Mouse (Mus musculus) liver, adult 2 months (tissue): ENCODE measurements at regions not wholly inside any gene's neighbourhood (a gene's known extent, or its start where the extent isn't known, plus 50 kb on each side); places are given as distances from the start of the nearest gene placed in this dataset.

Source experiments
- DNase-seq: peaks from one replicate; pipeline ENCODE4 v3.0.0-alpha.2; 2011; ENCODE audit warnings: low read depth, low spot score; ENCODE audit errors: extremely low read depth
- H3K27ac ChIP-seq: fragments of 200-500 bp; replicated peaks from 2 replicates; pipeline ENCODE4 v1.5.1; 2012; ENCODE audit warnings: low read depth, mild to moderate bottlenecking, control low read depth, inconsistent platforms, low read length; ENCODE audit not compliant: insufficient read depth
- H3K27me3 ChIP-seq: fragments of 200-500 bp; 2 replicates; pipeline ENCODE4 v1.6.1; 2012; ENCODE audit warnings: mild to moderate bottlenecking, moderate library complexity, low read length, inconsistent platforms; ENCODE audit not compliant: control insufficient read depth, insufficient read depth
- H3K36me3 ChIP-seq: fragments of 200-500 bp; 2 replicates; pipeline ENCODE4 v1.6.1; 2012; ENCODE audit warnings: low read length, inconsistent platforms; ENCODE audit not compliant: control insufficient read depth, insufficient read depth
- H3K4me1 ChIP-seq: fragments of 200-500 bp; 2 replicates; pipeline ENCODE4 v1.6.1; 2011; ENCODE audit warnings: low read length; ENCODE audit not compliant: control insufficient read depth, insufficient read depth
- H3K4me3 ChIP-seq: fragments of 200-500 bp; 2 replicates; pipeline ENCODE4 v1.5.1; 2011; ENCODE audit warnings: low read depth, mild to moderate bottlenecking, control low read depth, low read length, moderate library complexity; ENCODE audit not compliant: insufficient read depth
- H3K79me2 ChIP-seq: fragments of 200-500 bp; 2 replicates; pipeline ENCODE4 v1.6.1; 2012; ENCODE audit warnings: inconsistent platforms, mild to moderate bottlenecking, low read length, moderate library complexity; ENCODE audit not compliant: control insufficient read depth, insufficient read depth
- H3K9ac ChIP-seq: fragments of 200-500 bp; 2 replicates; pipeline ENCODE4 v1.6.1; 2012; ENCODE audit warnings: low read depth, mild to moderate bottlenecking, control low read depth, inconsistent platforms, low read length
- CTCF ChIP-seq: fragments of 200-500 bp; IDR thresholded peaks from 2 replicates; pipeline ENCODE4 v1.5.1; 2011; ENCODE audit warnings: low read depth, low read length, control low read depth
- POLR2A ChIP-seq: fragments of 200-500 bp; IDR thresholded peaks from 2 replicates; pipeline ENCODE4 v1.6.1; 2011; ENCODE audit warnings: low read length, control low read depth; ENCODE audit not compliant: insufficient read depth; ENCODE audit errors: extremely low read depth
- WGBS: fragments of 180-500 bp; shearing (Covaris S2); methylation state at CpG from one replicate; pipeline ENCODE4 v1.1.7; 2018; 5-methylcytosine and 5-hydroxymethylcytosine counted together

GRCm38 (mm10) chr6:31090791-31091190 is 131.9 kb upstream of the Klf14 start:
- DNase-seq = peak; percentile 95
- Histone ChIP-seq H3K4me1 (peaks cover 37% of the 10 kb centered on the region), H3K27me3 (no peaks in the 10 kb centered on the region), H3K9ac (peak overlapping the region; percentile 55), H3K27ac (peak overlapping the region; percentile 95), H3K36me3 (peaks cover 51% of the 10 kb centered on the region), H3K79me2 (peaks cover 37% of the 10 kb centered on the region; the same call in 1 of the 2 replicates), H3K4me3 (no peak overlapping the region)
- 18% methylated on average over 7 of the region's 7 CpGs for WGBS
- no peak for TF ChIP-seq POLR2A
- TF ChIP-seq CTCF = 0 out of 2 replicates have a peak, but pooled peaks have one; percentile 6

- WGBS = 43% methylated on average over 6 of the region's 6 CpGs
- no peaks in the 10 kb centered on the region for H3K27me3 ChIP-seq
- peaks cover 36% of the 10 kb centered on the region for H3K36me3 ChIP-seq
- peaks cover 37% of the 10 kb centered on the region; the same call in 1 of the 2 replicates for H3K79me2 ChIP-seq
- no peak for DNase-seq
- H3K4me3 ChIP-seq = no peak overlapping the region
- H3K4me1 ChIP-seq = peaks cover 49% of the 10 kb centered on the region
- peak overlapping the region; percentile 3; the same call in 1 of the 2 replicates for H3K9ac ChIP-seq
- no peak for TF ChIP-seq POLR2A
- no peak; the same call in 1 of the 2 replicates for TF ChIP-seq CTCF
- peak overlapping the region; percentile 71 for H3K27ac ChIP-seq
These were observed 133.4 kb upstream of the Klf14 start for GRCm38 (mm10) chr6:31092324-31092723.

GRCm38 (mm10) chr6:31092760-31093159 is 133.9 kb upstream of the Klf14 start:
- 14% methylated on average over 5 of the region's 5 CpGs for WGBS
- H3K4me1 ChIP-seq = peaks cover 52% of the 10 kb centered on the region
- TF ChIP-seq POLR2A = no peak
- no peak for TF ChIP-seq CTCF
- H3K79me2 ChIP-seq = peaks cover 37% of the 10 kb centered on the region; the same call in 1 of the 2 replicates
- peak; percentile 96 for DNase-seq
- H3K27me3 ChIP-seq = no peaks in the 10 kb centered on the region
- H3K4me3 ChIP-seq = no peak overlapping the region
- H3K9ac ChIP-seq = no peak overlapping the region; the same call in 1 of the 2 replicates
- peaks cover 32% of the 10 kb centered on the region for H3K36me3 ChIP-seq
- peak overlapping the region; percentile 71 for H3K27ac ChIP-seq

GRCm38 (mm10) chr6:31095943-31096714 is 137.3 kb upstream of the Klf14 start:
- H3K4me1 ChIP-seq = peaks cover 38% of the 10 kb centered on the region
- H3K27me3 ChIP-seq = no peaks in the 10 kb centered on the region
- 48% methylated on average over 21 of the region's 21 CpGs for WGBS
- H3K4me3 ChIP-seq = no peak overlapping the region
- H3K36me3 ChIP-seq = peaks cover 12% of the 10 kb centered on the region; the same call in 1 of the 2 replicates
- TF ChIP-seq POLR2A (no peak), CTCF (no peak)
- peak overlapping the region; percentile 38 for H3K27ac ChIP-seq
- peaks cover 23% of the 10 kb centered on the region; the same call in 1 of the 2 replicates for H3K79me2 ChIP-seq
- H3K9ac ChIP-seq = no peak overlapping the region
- peak; percentile 82 for DNase-seq

DNA sequence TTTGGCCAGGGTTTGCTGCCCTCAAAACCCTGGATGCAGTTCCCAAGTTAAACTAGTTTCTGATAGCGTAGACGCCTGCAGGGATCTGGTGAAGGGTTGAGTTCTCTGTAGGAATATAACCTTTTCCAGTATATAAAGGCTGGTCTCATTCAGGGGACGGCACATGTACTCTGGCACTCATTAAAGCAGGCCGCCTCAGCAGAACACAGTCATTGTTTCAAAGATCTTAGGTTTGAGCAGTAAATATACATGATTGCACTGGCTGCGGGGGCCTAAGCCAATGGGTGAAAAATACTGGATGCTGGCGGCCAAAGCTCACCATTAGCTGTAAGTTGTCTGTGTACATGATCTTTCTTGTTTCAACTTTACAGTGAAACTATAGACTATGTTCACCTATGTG is 137.9 kb upstream of the Klf14 start:
- TF ChIP-seq POLR2A = no peak
- no peak for TF ChIP-seq CTCF
- peak overlapping the region; percentile 38 for H3K27ac ChIP-seq
- H3K4me3 ChIP-seq = no peak overlapping the region
- peaks cover 6% of the 10 kb centered on the region; the same call in 1 of the 2 replicates for H3K36me3 ChIP-seq
- DNase-seq = no peak
- H3K79me2 ChIP-seq = peaks cover 25% of the 10 kb centered on the region; the same call in 1 of the 2 replicates
- WGBS = 45% methylated on average over 6 of the region's 6 CpGs
- H3K27me3 ChIP-seq = no peaks in the 10 kb centered on the region
- H3K9ac ChIP-seq = no peak overlapping the region
- peaks cover 35% of the 10 kb centered on the region for H3K4me1 ChIP-seq
